Mouse (Mus musculus): ENCODE results near the gene Tenm4. TPM values are rescaled to one million over a fixed set of nuclear protein-coding genes. Genes with fewer than 3 reads are reported as not detected.

Tenm4 gene
- total and polyA plus RNA-seq, 3 experiments = 9.2 to 15.2 TPM; not detected in 1

GRCm38 (mm10) chr7:96502321-96502973, 331.4 kb downstream of the Tenm4 start:
- H3K4me3 ChIP-seq (ENCODE audit: control insufficient read depth in 1 of 2, insufficient read depth in 1 of 2, low read depth in 2 of 2, low read length in 2 of 2) = no peak overlapping the region
- TF ChIP-seq CHD1 (IDR thresholded peaks at IDR 0.05; ENCODE audit: low read depth, low read length) = no peak
- no peak for TF ChIP-seq MEF2A (IDR thresholded peaks at IDR 0.05; ENCODE audit: extremely low read depth, insufficient replicate concordance, low read depth, low read length, poor library complexity, severe bottlenecking)
- no peak for TF ChIP-seq BHLHE40 (IDR thresholded peaks at IDR 0.05; ENCODE audit: borderline replicate concordance, low read depth, low read length)
- TF ChIP-seq POLR2AphosphoS5 (IDR thresholded peaks at IDR 0.05; ENCODE audit: borderline replicate concordance, low read depth, low read length) = no peak
- TF ChIP-seq E2F4 (IDR thresholded peaks at IDR 0.05; ENCODE audit: borderline replicate concordance, low read depth, low read length) = no peak
- no peak for TF ChIP-seq MYC (IDR thresholded peaks at IDR 0.05; ENCODE audit: low read depth, low read length)
- no peak for TF ChIP-seq CHD2 (IDR thresholded peaks at IDR 0.05; ENCODE audit: low read length)
- no peak for TF ChIP-seq CTCF (IDR thresholded peaks at IDR 0.05 in 2 of 3, conservative IDR thresholded peaks at IDR 0.05 in 1 of 3; ENCODE audit: control insufficient read depth in 1 of 3, insufficient read depth in 1 of 3, low read depth in 2 of 3, low read length in 3 of 3, poor library complexity in 1 of 3, severe bottlenecking in 1 of 3)
- no peak for TF ChIP-seq MAZ (IDR thresholded peaks at IDR 0.05; ENCODE audit: low read depth, low read length)
- no peak for TF ChIP-seq ZC3H11A (IDR thresholded peaks at IDR 0.05; ENCODE audit: low read depth, low read length)
- TF ChIP-seq ELF1 (IDR thresholded peaks at IDR 0.05; ENCODE audit: low read depth, low read length) = no peak
- no peak for TF ChIP-seq GABPA (IDR thresholded peaks at IDR 0.05; ENCODE audit: low read depth, low read length)
- TF ChIP-seq RAD21 (IDR thresholded peaks at IDR 0.05; ENCODE audit: low read depth, low read length) = no peak
- no peak for DNase-seq (ENCODE audit: low read depth, low spot score)

DNA sequence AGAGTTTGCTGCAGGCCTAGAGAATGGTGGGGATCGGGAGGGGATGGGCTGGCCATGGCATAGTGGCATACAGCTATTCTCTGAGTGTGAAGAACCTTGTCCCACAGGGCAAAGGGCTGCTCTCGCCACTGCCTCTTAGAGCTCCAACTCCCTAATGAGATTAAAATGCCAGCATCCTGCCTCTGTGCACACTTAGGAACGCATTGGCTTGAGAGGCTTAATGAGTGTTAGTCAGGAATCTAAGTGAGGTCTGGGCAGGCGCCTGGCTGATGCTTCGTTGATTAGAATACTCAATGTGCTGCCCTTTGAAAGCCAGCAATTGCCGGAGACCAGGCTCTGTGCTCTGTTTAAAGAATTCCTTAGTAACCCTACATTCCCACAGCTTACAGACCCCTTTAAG, 334.5 kb downstream of the Tenm4 start:
- H3K9me3 ChIP-seq (replicated peaks; ENCODE audit: insufficient read depth, low read length) = no peaks in the 10 kb centered on the region
- no peaks in the 10 kb centered on the region for H3K79me2 ChIP-seq (ENCODE audit: control insufficient read depth, insufficient read depth, low read length, poor library complexity)
- H3K27me3 ChIP-seq (ENCODE audit: control insufficient read depth in 1 of 2, insufficient read depth in 2 of 2, low read length in 2 of 2) = no peaks in the 10 kb centered on the region; a peak in 1 of 4 replicates
- no peak overlapping the region for H3K27ac ChIP-seq (ENCODE audit: control insufficient read depth, low read depth, low read length)
- no peak for DNase-seq (ENCODE audit: low read depth, low spot score)
- no peaks in the 10 kb centered on the region for H3K4me1 ChIP-seq (ENCODE audit: control insufficient read depth in 1 of 2, insufficient read depth in 2 of 2, low read length in 2 of 2)
- H3K36me3 ChIP-seq (ENCODE audit: control insufficient read depth in 1 of 2, insufficient read depth in 2 of 2, low read length in 2 of 2) = no peaks in the 10 kb centered on the region
- H3K4me3 ChIP-seq (ENCODE audit: control insufficient read depth in 1 of 2, insufficient read depth in 1 of 2, low read depth in 2 of 2, low read length in 2 of 2) = no peak overlapping the region
- TF ChIP-seq E2F4 (IDR thresholded peaks at IDR 0.05; ENCODE audit: borderline replicate concordance, low read depth, low read length) = no peak
- TF ChIP-seq POLR2AphosphoS5 (IDR thresholded peaks at IDR 0.05; ENCODE audit: borderline replicate concordance, low read depth, low read length) = no peak
- no peak for TF ChIP-seq TBP (IDR thresholded peaks at IDR 0.05; ENCODE audit: low read depth, low read length)
- TF ChIP-seq CHD2 (IDR thresholded peaks at IDR 0.05; ENCODE audit: low read length) = no peak
- TF ChIP-seq ELF1 (IDR thresholded peaks at IDR 0.05; ENCODE audit: low read depth, low read length) = no peak
- TF ChIP-seq SMC3 (IDR thresholded peaks at IDR 0.05; ENCODE audit: low read depth, low read length) = no peak
- TF ChIP-seq USF1 (IDR thresholded peaks at IDR 0.05; ENCODE audit: low read depth, low read length) = no peak
- TF ChIP-seq MEF2A (IDR thresholded peaks at IDR 0.05; ENCODE audit: extremely low read depth, insufficient replicate concordance, low read depth, low read length, poor library complexity, severe bottlenecking) = no peak
- TF ChIP-seq MYB (IDR thresholded peaks at IDR 0.05; ENCODE audit: low read depth, low read length) = no peak
- no peak for TF ChIP-seq TAL1 (IDR thresholded peaks at IDR 0.05; ENCODE audit: low read length)
- TF ChIP-seq ETS1 (IDR thresholded peaks at IDR 0.05; ENCODE audit: low read depth, low read length) = no peak
- TF ChIP-seq NRF1 (IDR thresholded peaks at IDR 0.05; ENCODE audit: insufficient read depth, low read depth, low read length, poor library complexity, severe bottlenecking) = no peak
- no peak overlapping the region for H3K9ac ChIP-seq (ENCODE audit: control insufficient read depth, low read depth, low read length, poor library complexity, severe bottlenecking)

More at GRCm38 (mm10) chr7:96502321-96502973, 331.4 kb downstream of the Tenm4 start:
- Histone ChIP-seq H3K79me2 (ENCODE audit: control insufficient read depth, insufficient read depth, low read length, poor library complexity) (no peaks in the 10 kb centered on the region), H3K9ac (ENCODE audit: control insufficient read depth, low read depth, low read length, poor library complexity, severe bottlenecking) (no peak overlapping the region), H3K36me3 (ENCODE audit: control insufficient read depth in 1 of 2, insufficient read depth in 2 of 2, low read length in 2 of 2) (no peaks in the 10 kb centered on the region), H3K27ac (ENCODE audit: control insufficient read depth, low read depth, low read length) (no peak overlapping the region), H3K4me1 (ENCODE audit: control insufficient read depth in 1 of 2, insufficient read depth in 2 of 2, low read length in 2 of 2) (no peaks in the 10 kb centered on the region), H3K27me3 (ENCODE audit: control insufficient read depth in 1 of 2, insufficient read depth in 2 of 2, low read length in 2 of 2) (no peaks in the 10 kb centered on the region), H3K9me3 (replicated peaks; ENCODE audit: insufficient read depth, low read length) (no peaks in the 10 kb centered on the region)
